Mouse (Mus musculus) spleen, adult 2 months (tissue): ENCODE measurements at regions not wholly inside any gene's neighbourhood (a gene's known extent, or its start where the extent isn't known, plus 50 kb on each side); places are given as distances from the start of the nearest gene placed in this dataset.

Experiments used
- CTCF ChIP-seq: fragments of 200-500 bp; IDR thresholded peaks from 2 replicates; pipeline ENCODE4 v1.5.1; 2011; ENCODE audit warnings: mild to moderate bottlenecking, inconsistent platforms; ENCODE audit not compliant: insufficient read depth, insufficient read length, insufficient replicate concordance; ENCODE audit errors: extremely low read depth
- POLR2A ChIP-seq: fragments of 200-500 bp; IDR thresholded peaks from 2 replicates; pipeline ENCODE4 v1.6.1; 2011; ENCODE audit warnings: low read depth, low read length, inconsistent platforms

- TF ChIP-seq POLR2A (no peak), CTCF (no peak)
These were observed 140.4 kb downstream of the Gm11146 start for GRCm38 (mm10) chr16:77461459-77461858.
